Mouse (Mus musculus): Measurements from ENCODE around the gene Edn2. TPM values are rescaled to one million over a fixed set of nuclear protein-coding genes. Genes with fewer than 3 reads are reported as not detected.

The Edn2 gene
- polyA plus RNA-seq, 1 experiment: 0.27 TPM

GRCm38 (mm10) chr4:120170387-120170936 is 9.5 kb downstream of the Edn2 start:
- TF ChIP-seq POLR2A (IDR thresholded peaks at IDR 0.05; ENCODE audit: borderline replicate concordance, extremely low read depth, low read depth, low read length): no peak
- TF ChIP-seq CTCF (IDR thresholded peaks at IDR 0.05; ENCODE audit: insufficient read depth, low read length): no peak
- WGBS: 54% methylated on average over 9 of the region's 9 CpGs
- Histone ChIP-seq H3K4me3 (replicated peaks; ENCODE audit: extremely low read depth, low read depth, low read length) (no peak overlapping the region), H3K4me1 (ENCODE audit: control insufficient read depth, insufficient read depth, low read length) (0 out of 2 replicates have a peak, but pooled peaks cover 3% of the 10 kb centered on the region)
- no peak for DNase-seq

- 39% methylated on average over 7 of the region's 7 CpGs for WGBS
- TF ChIP-seq CTCF (IDR thresholded peaks at IDR 0.05; ENCODE audit: insufficient read depth, low read length) (no peak), POLR2A (IDR thresholded peaks at IDR 0.05; ENCODE audit: borderline replicate concordance, extremely low read depth, low read depth, low read length) (no peak)
- Histone ChIP-seq H3K4me3 (replicated peaks; ENCODE audit: extremely low read depth, low read depth, low read length) (no peak overlapping the region), H3K4me1 (ENCODE audit: control insufficient read depth, insufficient read depth, low read length) (0 out of 2 replicates have a peak, but pooled peaks cover 3% of the 10 kb centered on the region)
- DNase-seq: no peak
Measured at GRCm38 (mm10) chr4:120172050-120172684, 11.2 kb downstream of the Edn2 start.

- WGBS: 82% methylated on average over 4 of the region's 4 CpGs
- no peak for DNase-seq
- Histone ChIP-seq H3K4me1 (ENCODE audit: control insufficient read depth, insufficient read depth, low read length) (no peaks in the 10 kb centered on the region), H3K4me3 (replicated peaks; ENCODE audit: extremely low read depth, low read depth, low read length) (no peak overlapping the region)
- no peak for TF ChIP-seq CTCF (IDR thresholded peaks at IDR 0.05; ENCODE audit: insufficient read depth, low read length)
- no peak for TF ChIP-seq POLR2A (IDR thresholded peaks at IDR 0.05; ENCODE audit: borderline replicate concordance, extremely low read depth, low read depth, low read length)
Measured at GRCm38 (mm10) chr4:120179123-120179522, 18.1 kb downstream of the Edn2 start.

- no peak for DNase-seq
Measured at GRCm38 (mm10) chr4:120180535-120180934, 19.5 kb downstream of the Edn2 start.

GRCm38 (mm10) chr4:120184374-120184991 is 23.5 kb downstream of the Edn2 start:
- no peak for DNase-seq
- Histone ChIP-seq H3K4me3 (replicated peaks; ENCODE audit: extremely low read depth, low read depth, low read length) (no peak overlapping the region), H3K4me1 (ENCODE audit: control insufficient read depth, insufficient read depth, low read length) (no peaks in the 10 kb centered on the region)
- 22% methylated on average over 5 of the region's 5 CpGs for whole genome bisulfite sequencing
- TF ChIP-seq POLR2A (IDR thresholded peaks at IDR 0.05; ENCODE audit: borderline replicate concordance, extremely low read depth, low read depth, low read length) (no peak), CTCF (IDR thresholded peaks at IDR 0.05; ENCODE audit: insufficient read depth, low read length) (no peak)

More at GRCm38 (mm10) chr4:120180535-120180934, 19.5 kb downstream of the Edn2 start:
- H3K4me3 ChIP-seq (replicated peaks; ENCODE audit: extremely low read depth, low read depth, low read length): no peak overlapping the region
- TF ChIP-seq CTCF (IDR thresholded peaks at IDR 0.05; ENCODE audit: insufficient read depth, low read length) (no peak), POLR2A (IDR thresholded peaks at IDR 0.05; ENCODE audit: borderline replicate concordance, extremely low read depth, low read depth, low read length) (no peak)
- no peaks in the 10 kb centered on the region for H3K4me1 ChIP-seq (ENCODE audit: control insufficient read depth, insufficient read depth, low read length)

- no peak for DNase-seq
- 83% methylated on average over 1 of the region's 1 CpGs for WGBS
- H3K4me3 ChIP-seq (replicated peaks; ENCODE audit: extremely low read depth, low read depth, low read length): no peak overlapping the region
- TF ChIP-seq POLR2A (IDR thresholded peaks at IDR 0.05; ENCODE audit: borderline replicate concordance, extremely low read depth, low read depth, low read length): no peak
- no peak for TF ChIP-seq CTCF (IDR thresholded peaks at IDR 0.05; ENCODE audit: insufficient read depth, low read length)
- H3K4me1 ChIP-seq (ENCODE audit: control insufficient read depth, insufficient read depth, low read length): no peaks in the 10 kb centered on the region
Measured at GRCm38 (mm10) chr4:120186441-120186840, 25.4 kb downstream of the Edn2 start.

GRCm38 (mm10) chr4:120186934-120187333 is 25.9 kb downstream of the Edn2 start:
- no peak overlapping the region for H3K4me3 ChIP-seq (replicated peaks; ENCODE audit: extremely low read depth, low read depth, low read length)
- peak; percentile 61 for TF ChIP-seq CTCF (IDR thresholded peaks at IDR 0.05; ENCODE audit: insufficient read depth, low read length)
- TF ChIP-seq POLR2A (IDR thresholded peaks at IDR 0.05; ENCODE audit: borderline replicate concordance, extremely low read depth, low read depth, low read length): no peak
- no peak for DNase-seq
- 15% methylated on average over 4 of the region's 4 CpGs for WGBS
- no peaks in the 10 kb centered on the region for H3K4me1 ChIP-seq (ENCODE audit: control insufficient read depth, insufficient read depth, low read length)

- TF ChIP-seq POLR2A (IDR thresholded peaks at IDR 0.05; ENCODE audit: borderline replicate concordance, extremely low read depth, low read depth, low read length) (no peak), CTCF (IDR thresholded peaks at IDR 0.05; ENCODE audit: insufficient read depth, low read length) (no peak)
- WGBS: 84% methylated on average over 6 of the region's 6 CpGs
- DNase-seq: no peak
- Histone ChIP-seq H3K4me3 (replicated peaks; ENCODE audit: extremely low read depth, low read depth, low read length) (no peak overlapping the region), H3K4me1 (ENCODE audit: control insufficient read depth, insufficient read depth, low read length) (no peaks in the 10 kb centered on the region)
Measured at GRCm38 (mm10) chr4:120188204-120188603, 27.2 kb downstream of the Edn2 start.

- no peak for TF ChIP-seq CTCF (IDR thresholded peaks at IDR 0.05; ENCODE audit: insufficient read depth, low read length)
- no peak for TF ChIP-seq POLR2A (IDR thresholded peaks at IDR 0.05; ENCODE audit: borderline replicate concordance, extremely low read depth, low read depth, low read length)
- H3K4me1 ChIP-seq (ENCODE audit: control insufficient read depth, insufficient read depth, low read length): no peaks in the 10 kb centered on the region
- WGBS: 36% methylated on average over 10 of the region's 10 CpGs
- no peak overlapping the region for H3K4me3 ChIP-seq (replicated peaks; ENCODE audit: extremely low read depth, low read depth, low read length)
- DNase-seq: no peak
Measured at GRCm38 (mm10) chr4:120188651-120189161, 27.7 kb downstream of the Edn2 start.
